Mouse (Mus musculus): ENCODE measurements around the gene Impdh2.
"Not testable (repeated sequence)": the region's sequence is repeated elsewhere in the genome, so short reads cannot be mapped to it uniquely, and the experiment has no call there.

Impdh2 gene

GRCm38 (mm10) chr9:108570207-108570896 lies 10.3 kb downstream of the Impdh2 start:
- peak; percentile 57 for DNase-seq

- DNase-seq, result no peak
Observed at GRCm38 (mm10) chr9:108571401-108571973, 11.4 kb downstream of the Impdh2 start.

GRCm38 (mm10) chr9:108572321-108572720 lies 12.2 kb downstream of the Impdh2 start:
- DNase-seq, result no peak

GRCm38 (mm10) chr9:108573774-108574690 lies 13.9 kb downstream of the Impdh2 start:
- peak; percentile 60 for DNase-seq

GRCm38 (mm10) chr9:108574921-108575320 lies 14.8 kb downstream of the Impdh2 start:
- no peak for DNase-seq

- peak; percentile 35 for DNase-seq
Observed at GRCm38 (mm10) chr9:108575321-108576297, 15.5 kb downstream of the Impdh2 start.

GRCm38 (mm10) chr9:108577025-108577424 lies 16.9 kb downstream of the Impdh2 start:
- no peak for DNase-seq

GRCm38 (mm10) chr9:108577934-108578544 lies 18.0 kb downstream of the Impdh2 start:
- peak; percentile 61 for DNase-seq

- DNase-seq, result peak; percentile 90
Observed at GRCm38 (mm10) chr9:108578545-108579343, 18.7 kb downstream of the Impdh2 start, which contains the start of gene Wdr6. Wdr6 (minus strand) TSS chr9:108578739.

- DNase-seq, result no peak
Observed at GRCm38 (mm10) chr9:108579344-108579690, 19.2 kb downstream of the Impdh2 start.

GRCm38 (mm10) chr9:108587571-108588180 lies 27.6 kb downstream of the Impdh2 start:
- peak; percentile 47 for DNase-seq

- no peak for DNase-seq
Observed at GRCm38 (mm10) chr9:108589229-108589628, 29.1 kb downstream of the Impdh2 start.

GRCm38 (mm10) chr9:108591462-108591861 lies 31.4 kb downstream of the Impdh2 start:
- DNase-seq, result no peak

- DNase-seq, result no peak
Observed at GRCm38 (mm10) chr9:108594354-108594753, 34.3 kb downstream of the Impdh2 start.

- DNase-seq, result peak; percentile 74
Observed at GRCm38 (mm10) chr9:108596998-108597764, 37.1 kb downstream of the Impdh2 start, which contains the start of gene P4htm. P4htm (minus strand) TSS chr9:108597667.

GRCm38 (mm10) chr9:108599021-108599566 lies 39.0 kb downstream of the Impdh2 start:
- no peak for DNase-seq

GRCm38 (mm10) chr9:108600011-108600410 lies 39.9 kb downstream of the Impdh2 start:
- DNase-seq, result no peak

- no peak for DNase-seq
Observed at GRCm38 (mm10) chr9:108601986-108602385, 41.9 kb downstream of the Impdh2 start.

- not testable (repeated sequence) for DNase-seq
Observed at GRCm38 (mm10) chr9:108607929-108608328, 47.8 kb downstream of the Impdh2 start.
